In the genomic region with DNA sequence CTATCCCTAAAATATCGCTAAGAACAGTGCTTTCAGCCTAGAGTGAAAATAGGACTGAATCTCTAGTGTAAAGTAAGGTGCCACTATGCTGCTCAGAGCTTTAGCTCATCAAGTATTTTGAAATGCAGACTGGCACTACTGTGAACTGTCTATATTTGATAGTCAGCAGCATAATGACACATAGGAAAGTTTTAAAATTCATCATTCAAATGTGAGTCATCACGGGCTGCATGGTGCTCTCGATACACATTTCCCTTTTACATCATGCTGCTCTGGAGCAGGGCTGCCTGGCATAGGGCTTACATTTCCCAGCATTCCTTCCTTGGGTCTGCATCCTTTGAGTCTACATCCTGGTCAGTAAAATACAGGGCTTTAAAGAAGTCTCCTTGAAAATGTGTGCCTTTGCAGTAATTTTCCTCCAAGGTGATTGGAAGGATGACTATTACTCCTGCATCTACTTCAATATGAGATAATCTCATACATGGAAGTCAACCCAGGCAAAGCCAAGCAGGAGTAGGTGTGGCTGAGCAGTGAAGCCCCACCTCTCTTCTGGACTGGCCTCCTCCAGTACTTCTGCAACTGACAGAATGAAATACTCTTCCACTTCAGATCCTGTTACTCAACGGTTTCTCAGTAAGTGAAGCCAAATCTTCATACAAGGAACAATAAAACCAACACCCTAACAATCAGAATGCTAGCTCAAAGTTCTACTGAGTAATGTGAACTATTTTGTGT, we compare ENCODE assay signal across 16 mouse cellular contexts.
DNase-seq lines count a peak whose midpoint lies in the region; ATAC-seq and TF ChIP-seq lines count a peak whose summit lies in the region.
"Had no signal": no experiment of that assay in that cellular context is flagged by ENCODE, and none has a peak within 500 bp of the region (broad histone marks: within the 10 kb centered on the region; RNA-seq: fewer than 3 reads in every experiment).

No protein-coding gene starts in this region.

- no peak for TF ChIP-seq POLR2A in thymus, adult 2 months (IDR thresholded peaks at IDR 0.05; ENCODE audit: control insufficient read depth, extremely low read depth, insufficient read depth, low read length, poor library complexity)

- H3K27ac ChIP-seq in thymus, adult 2 months (ENCODE audit: control insufficient read depth, insufficient read depth, low read length), result peak overlapping the region; percentile 87
- H3K27ac ChIP-seq in midbrain, embryonic 14.5 days (replicated peaks; ENCODE audit: low read depth, low read length), result no peak overlapping the region
- H3K27ac ChIP-seq: forebrain, embryonic 12.5 days; neural tube, embryonic 13.5 days had no signal

- H3K4me3 ChIP-seq in thymus, adult 2 months (ENCODE audit: control insufficient read depth, insufficient read depth, low read length), result no peak overlapping the region
- no peak overlapping the region for H3K4me3 ChIP-seq in midbrain, embryonic 14.5 days (replicated peaks; ENCODE audit: low read depth, low read length)
- H3K4me3 ChIP-seq: forebrain, embryonic 12.5 days; neural tube, embryonic 13.5 days had no signal

- no peak for DNase-seq in frontal cortex, postnatal 14 days (ENCODE audit: low spot score in 2 of 2)
- DNase-seq in thymus, adult 2 months, result no peak
- DNase-seq in thymus, postnatal 36 days, result no peak
- no peak for DNase-seq in heart, postnatal 36 days
- no peak for DNase-seq in layer of hippocampus, postnatal 25 days (ENCODE audit: extremely low spot score in 1 of 2, low spot score in 1 of 2)
- no peak for DNase-seq in midbrain, embryonic 14.5 days
- DNase-seq: cerebellum, postnatal 10 days; heart, postnatal 14 days; kidney, adult 8-10 months; kidney, postnatal 25 days; lung, embryonic 14.5 days had no signal

- H3K4me1 ChIP-seq in thymus, adult 2 months (replicated peaks; ENCODE audit: control insufficient read depth, insufficient read depth, low read length), result peaks cover 48% of the 10 kb centered on the region
- H3K4me1 ChIP-seq in midbrain, embryonic 14.5 days (ENCODE audit: control insufficient read depth, insufficient read depth, low read length), result 0 out of 2 replicates have a peak, but pooled peaks cover 3% of the 10 kb centered on the region
- H3K4me1 ChIP-seq: forebrain, embryonic 12.5 days had no signal

- intact Hi-C loops in heart, postnatal 36 days (cut with DNase I), result no loop called here

- no peaks in the 10 kb centered on the region for H3K27me3 ChIP-seq in thymus, adult 2 months (ENCODE audit: control insufficient read depth, insufficient read depth, low read length)
- no peaks in the 10 kb centered on the region for H3K27me3 ChIP-seq in midbrain, embryonic 14.5 days (ENCODE audit: control insufficient read depth, insufficient read depth, low read length)

- no peak for TF ChIP-seq CTCF in thymus, adult 2 months (IDR thresholded peaks at IDR 0.05; ENCODE audit: borderline replicate concordance, control insufficient read depth, extremely low read depth, insufficient read depth, low read length, poor library complexity)

- no peaks in the 10 kb centered on the region for H3K9me3 ChIP-seq in midbrain, embryonic 14.5 days (ENCODE audit: control insufficient read depth, low read length)
- H3K9me3 ChIP-seq: forebrain, embryonic 12.5 days; neural tube, embryonic 13.5 days had no signal

- peak; percentile 80 for ATAC-seq in frontal cortex, adult (ENCODE audit: low TSS enrichment)
- peak; percentile 69 for ATAC-seq in granulocyte monocyte progenitor cell, adult 5-6 weeks (replicated peaks; ENCODE audit: poor library complexity, severe bottlenecking)
- no peak for ATAC-seq in midbrain, embryonic 14.5 days (ENCODE audit: low FRiP score, low TSS enrichment)

- H3K4me2 ChIP-seq in midbrain, embryonic 14.5 days (ENCODE audit: low read length), result no peak overlapping the region
- H3K4me2 ChIP-seq: forebrain, embryonic 12.5 days; heart, embryonic 11.5 days; lung, embryonic 14.5 days; neural tube, embryonic 13.5 days had no signal

- H3K36me3 ChIP-seq in thymus, adult 2 months (ENCODE audit: control insufficient read depth, insufficient read depth, low read length), result no peaks in the 10 kb centered on the region
- no peaks in the 10 kb centered on the region for H3K36me3 ChIP-seq in midbrain, embryonic 14.5 days (ENCODE audit: control insufficient read depth, insufficient read depth, low read length)
- H3K36me3 ChIP-seq: forebrain, embryonic 12.5 days; neural tube, embryonic 13.5 days had no signal

- no peak overlapping the region for H3K9ac ChIP-seq in midbrain, embryonic 14.5 days (replicated peaks; ENCODE audit: low read length)
- H3K9ac ChIP-seq: forebrain, embryonic 12.5 days; lung, embryonic 14.5 days; neural tube, embryonic 13.5 days had no signal

- 56% methylated on average over 4 of the region's 4 CpGs for whole genome bisulfite sequencing in thymus, adult 2 months
- WGBS in midbrain, embryonic 14.5 days, result 88% methylated on average over 4 of the region's 4 CpGs
